Mouse (Mus musculus) myocyte (in vitro differentiated cells): Measurements from ENCODE around the gene F8.

Source experiments
- CEBPB ChIP-seq: IDR thresholded peaks from 2 replicates; pipeline ENCODE4 v1.6.1; 2011; ENCODE audit warnings: mild to moderate bottlenecking, moderate library complexity; ENCODE audit not compliant: poor library complexity, insufficient read depth, severe bottlenecking
- E2F4 ChIP-seq: IDR thresholded peaks from one replicate; pipeline ENCODE4 v1.6.1; 2011; ENCODE audit warnings: mild to moderate bottlenecking, control low read depth, moderate library complexity; ENCODE audit not compliant: insufficient read depth
- MAX ChIP-seq: IDR thresholded peaks from one replicate; pipeline ENCODE4 v1.6.1; 2011; ENCODE audit warnings: low read depth, mild to moderate bottlenecking, control low read depth
- MYOD1 ChIP-seq, 3 experiments: IDR thresholded peaks; one replicate each; pipeline ENCODE4 v1.6.1; 2011; ENCODE audit warnings: control low read depth in 2 of 3, low read depth in 2 of 3, mild to moderate bottlenecking in 2 of 3, moderate library complexity in 1 of 3; ENCODE audit not compliant: insufficient read length in 2 of 3, control insufficient read depth in 1 of 3
- MYOG ChIP-seq, 3 experiments: IDR thresholded peaks; one replicate each; pipeline ENCODE4 v1.6.1; 2011; ENCODE audit warnings: control low read depth in 2 of 3, low read depth in 2 of 3, mild to moderate bottlenecking in 2 of 3; ENCODE audit not compliant: insufficient read length in 2 of 3, control insufficient read depth in 1 of 3, insufficient read depth in 1 of 3
- POLR2A ChIP-seq: IDR thresholded peaks from one replicate; pipeline ENCODE4 v1.6.1; 2011; ENCODE audit warnings: low read depth, mild to moderate bottlenecking, control low read depth, moderate library complexity; ENCODE audit not compliant: insufficient read length
- POLR2AphosphoS2 ChIP-seq: IDR thresholded peaks from one replicate; pipeline ENCODE4 v1.6.1; 2011; ENCODE audit warnings: low read depth, control low read depth; ENCODE audit not compliant: insufficient read length
- REST ChIP-seq: IDR thresholded peaks from one replicate; pipeline ENCODE4 v1.6.1; 2011; ENCODE audit warnings: mild to moderate bottlenecking, control low read depth, moderate library complexity; ENCODE audit not compliant: insufficient read depth, insufficient read length
- TCF12 ChIP-seq: IDR thresholded peaks from one replicate; pipeline ENCODE4 v1.6.1; 2011; ENCODE audit warnings: mild to moderate bottlenecking, control low read depth; ENCODE audit not compliant: poor library complexity, insufficient read depth, severe bottlenecking
- USF1 ChIP-seq: IDR thresholded peaks from one replicate; pipeline ENCODE4 v1.6.1; 2011; ENCODE audit warnings: low read depth, mild to moderate bottlenecking, control low read depth, moderate library complexity

DNA sequence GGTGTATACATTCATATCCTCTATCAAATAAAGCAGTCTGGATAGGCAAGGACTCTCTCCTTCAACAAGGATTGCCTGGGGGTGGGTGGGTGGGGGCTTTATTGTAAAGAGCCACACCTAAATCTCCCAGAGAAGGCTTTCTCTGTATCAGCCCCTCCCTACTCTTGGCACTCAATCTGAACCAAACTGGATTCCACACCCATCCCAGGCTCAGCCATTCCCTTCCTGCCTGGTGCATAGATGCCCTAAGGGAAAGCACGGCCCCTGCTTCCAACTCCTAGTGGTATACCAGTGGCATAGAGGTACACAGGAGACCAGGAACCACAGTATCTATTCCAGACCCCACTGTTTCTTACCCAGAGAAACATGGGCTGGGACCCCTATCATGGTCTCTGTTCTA, 151.0 kb downstream of the F8 start:
- TF ChIP-seq POLR2A: no peak
- no peak for TF ChIP-seq REST
- TF ChIP-seq USF1: no peak
- TF ChIP-seq MAX: no peak
- no peak for TF ChIP-seq TCF12
- no peak for TF ChIP-seq MYOD1 (IDR thresholded peaks at IDR 0.05; ENCODE audit: control insufficient read depth in 1 of 3, insufficient read length in 2 of 3, low read depth in 2 of 3)
- TF ChIP-seq E2F4: no peak
- TF ChIP-seq MYOG (IDR thresholded peaks at IDR 0.05; ENCODE audit: control insufficient read depth in 1 of 3, insufficient read depth in 1 of 3, insufficient read length in 2 of 3, low read depth in 2 of 3): no peak
- TF ChIP-seq CEBPB: no peak
- no peak for TF ChIP-seq POLR2AphosphoS2
